In the genomic region with DNA sequence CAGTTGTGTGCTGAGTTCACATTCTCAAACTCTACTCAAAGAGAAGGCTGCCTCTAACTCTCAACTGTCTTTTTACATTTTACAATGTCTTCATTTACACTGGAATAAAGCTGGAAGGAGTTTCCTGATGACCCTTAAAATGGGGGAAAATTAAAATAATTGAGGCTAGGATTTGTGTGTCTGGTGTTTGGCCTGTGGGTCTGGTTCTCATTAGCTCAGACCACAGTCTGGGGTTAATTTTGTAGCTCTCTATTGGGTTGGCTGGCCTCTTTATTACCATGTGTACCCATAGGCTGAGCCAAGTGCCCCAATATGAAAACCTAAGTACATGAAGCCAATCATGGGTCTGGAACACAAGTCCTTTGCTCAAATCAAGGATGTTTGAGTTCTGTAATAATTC, we compare ENCODE assay signal across 11 mouse cellular contexts.
"Had no signal": no experiment of that assay in that cellular context is flagged by ENCODE, and none has a peak within 500 bp of the region (broad histone marks: within the 10 kb centered on the region; RNA-seq: fewer than 3 reads in every experiment).

No protein-coding gene starts in this region.

- ATAC-seq: midbrain, embryonic 13.5 days had no signal

- H3K9ac ChIP-seq: liver, embryonic 14.5 days; midbrain, embryonic 13.5 days; neural tube, embryonic 15.5 days had no signal

- H3K9me3 ChIP-seq: midbrain, embryonic 13.5 days; neural tube, embryonic 15.5 days had no signal

- DNase-seq: kidney, adult 11 months; kidney, postnatal 10 days; kidney, postnatal 4 days; left cerebral cortex, postnatal 4 days; lung, adult 18-20 months; right cerebral cortex, postnatal 25 days; thymus, postnatal 4 days had no signal

- H3K36me3 ChIP-seq: midbrain, embryonic 13.5 days; neural tube, embryonic 15.5 days had no signal

- H3K27me3 ChIP-seq: midbrain, embryonic 13.5 days; neural tube, embryonic 15.5 days had no signal

- H3K4me3 ChIP-seq: layer of hippocampus, adult 2 months; midbrain, embryonic 13.5 days; neural tube, embryonic 15.5 days had no signal

- H3K4me2 ChIP-seq: midbrain, embryonic 13.5 days; neural tube, embryonic 15.5 days had no signal

- H3K27ac ChIP-seq: layer of hippocampus, adult 2 months; liver, embryonic 14.5 days; midbrain, embryonic 13.5 days; neural tube, embryonic 15.5 days had no signal
